Mouse (Mus musculus) small intestine, adult 2 months (tissue): ENCODE measurements at regions not wholly inside any gene's neighbourhood (a gene's known extent, or its start where the extent isn't known, plus 50 kb on each side); places are given as distances from the start of the nearest gene placed in this dataset.

ENCODE experiments used
- CTCF ChIP-seq: fragments of 200-500 bp; IDR thresholded peaks from 2 replicates; pipeline ENCODE4 v1.5.1; 2012; ENCODE audit warnings: low read depth, mild to moderate bottlenecking, control low read depth, inconsistent platforms, low read length, moderate library complexity, mixed read lengths; ENCODE audit not compliant: insufficient replicate concordance, insufficient read length; ENCODE audit errors: extremely low read depth
- POLR2A ChIP-seq: fragments of 200-500 bp; IDR thresholded peaks from 2 replicates; pipeline ENCODE4 v1.6.1; 2012; ENCODE audit warnings: low read depth, mild to moderate bottlenecking, control low read depth, inconsistent platforms, low read length, moderate library complexity

GRCm38 (mm10) chr3:52647900-52648299, 369.1 kb downstream of the Cog6 start:
- TF ChIP-seq CTCF (no peak), POLR2A (no peak)
